Mouse (Mus musculus) MEL (cell line): Measurements from ENCODE around the gene Pknox2. TPM values are rescaled to one million over a fixed set of nuclear protein-coding genes. Genes with fewer than 3 reads are reported as not detected.

Source experiments
- DNase-seq: peaks from one replicate; pipeline ENCODE4 v3.0.0; 2011; ENCODE audit warnings: low read depth, low spot score
- H3K27ac ChIP-seq: 2 replicates; pipeline ENCODE4 v1.5.1; 2012; ENCODE audit warnings: low read depth, mild to moderate bottlenecking, control low read depth, low read length, moderate library complexity; ENCODE audit not compliant: control insufficient read depth
- H3K27me3 ChIP-seq, 2 experiments: fragments of 150-350 bp in 1 of 2; sonication (generic) in 1 of 2; 2 replicates each; pipeline ENCODE4 v1.6.1; 2012; ENCODE audit warnings: low read length in 2 of 2, mild to moderate bottlenecking in 2 of 2, improper control_type of control experiment in 1 of 2, moderate library complexity in 1 of 2; ENCODE audit not compliant: insufficient read depth in 2 of 2, control insufficient read depth in 1 of 2
- H3K36me3 ChIP-seq, 2 experiments: 2 replicates each; pipeline ENCODE4 v1.6.1; 2012 to 2014; ENCODE audit warnings: low read length in 2 of 2, improper control_type of control experiment in 1 of 2, inconsistent platforms in 1 of 2, mild to moderate bottlenecking in 1 of 2; ENCODE audit not compliant: insufficient read depth in 2 of 2, control insufficient read depth in 1 of 2
- H3K4me1 ChIP-seq, 2 experiments: fragments of 150-350 bp in 1 of 2; sonication (generic) in 1 of 2; 2 replicates each; pipeline ENCODE4 v1.6.1; 2012; ENCODE audit warnings: low read length in 2 of 2, improper control_type of control experiment in 1 of 2, mild to moderate bottlenecking in 1 of 2; ENCODE audit not compliant: insufficient read depth in 2 of 2, control insufficient read depth in 1 of 2
- H3K4me3 ChIP-seq, 2 experiments: fragments of 150-350 bp in 1 of 2; sonication (generic) in 1 of 2; 2 replicates each; pipeline ENCODE4 v1.5.1; 2012; ENCODE audit warnings: low read depth in 2 of 2, low read length in 2 of 2, mild to moderate bottlenecking in 2 of 2, moderate library complexity in 2 of 2, control low read depth in 1 of 2, improper control_type of control experiment in 1 of 2; ENCODE audit not compliant: control insufficient read depth in 1 of 2, insufficient read depth in 1 of 2
- H3K79me2 ChIP-seq: 2 replicates; pipeline ENCODE4 v1.6.1; 2012; ENCODE audit warnings: mild to moderate bottlenecking, low read length, moderate library complexity; ENCODE audit not compliant: control insufficient read depth, poor library complexity, insufficient read depth
- H3K9ac ChIP-seq: 2 replicates; pipeline ENCODE4 v1.6.1; 2012; ENCODE audit warnings: low read depth, mild to moderate bottlenecking, control low read depth, low read length, moderate library complexity; ENCODE audit not compliant: control insufficient read depth, poor library complexity, severe bottlenecking
- H3K9me3 ChIP-seq: fragments of 150-350 bp; sonication (generic); replicated peaks from 2 replicates; pipeline ENCODE4 v1.6.1; 2012; ENCODE audit warnings: mild to moderate bottlenecking, low read length, improper control_type of control experiment, moderate library complexity; ENCODE audit not compliant: insufficient read depth
- BHLHE40 ChIP-seq: IDR thresholded peaks from 2 replicates; pipeline ENCODE4 v1.6.1; 2012; ENCODE audit warnings: low read depth, mild to moderate bottlenecking, inconsistent platforms, low read length, improper control_type of control experiment, borderline replicate concordance
- CHD2 ChIP-seq: IDR thresholded peaks from 2 replicates; pipeline ENCODE4 v1.6.1; 2011; ENCODE audit warnings: low read length, improper control_type of control experiment
- EP300 ChIP-seq, 2 experiments: IDR thresholded peaks; 2 replicates each; pipeline ENCODE4 v1.6.1; 2011; ENCODE audit warnings: improper control_type of control experiment in 2 of 2, low read length in 2 of 2, low read depth in 1 of 2, mild to moderate bottlenecking in 1 of 2
- ETS1 ChIP-seq: IDR thresholded peaks from 2 replicates; pipeline ENCODE4 v1.6.1; 2012; ENCODE audit warnings: low read depth, mild to moderate bottlenecking, inconsistent platforms, low read length, improper control_type of control experiment, moderate library complexity
- GABPA ChIP-seq: IDR thresholded peaks from 2 replicates; pipeline ENCODE4 v1.6.1; 2012; ENCODE audit warnings: low read depth, mild to moderate bottlenecking, inconsistent platforms, low read length, improper control_type of control experiment, moderate library complexity
- GATA1 ChIP-seq: IDR thresholded peaks from 2 replicates; pipeline ENCODE4 v1.6.1; 2011; ENCODE audit warnings: low read depth, low read length, improper control_type of control experiment
- HCFC1 ChIP-seq: IDR thresholded peaks from 2 replicates; pipeline ENCODE4 v1.6.1; 2012; ENCODE audit warnings: low read depth, mild to moderate bottlenecking, inconsistent platforms, low read length, improper control_type of control experiment, moderate library complexity
- JUND ChIP-seq: IDR thresholded peaks from 2 replicates; pipeline ENCODE4 v1.6.1; 2011; ENCODE audit warnings: low read depth, mild to moderate bottlenecking, improper control_type of control experiment, low read length
- KAT2A ChIP-seq: conservative IDR thresholded peaks from 2 replicates; pipeline ENCODE4 v1.6.1; 2012; ENCODE audit warnings: low read depth, low read length, improper control_type of control experiment, inconsistent platforms
- MAX ChIP-seq: IDR thresholded peaks from 2 replicates; pipeline ENCODE4 v1.6.1; 2011; ENCODE audit warnings: low read length, improper control_type of control experiment
- MAZ ChIP-seq: IDR thresholded peaks from 2 replicates; pipeline ENCODE4 v1.6.1; 2012; ENCODE audit warnings: low read depth, mild to moderate bottlenecking, inconsistent platforms, low read length, improper control_type of control experiment
- MXI1 ChIP-seq: IDR thresholded peaks from 2 replicates; pipeline ENCODE4 v1.6.1; 2011; ENCODE audit warnings: mild to moderate bottlenecking, low read depth, low read length, improper control_type of control experiment
- MYB ChIP-seq: IDR thresholded peaks from 2 replicates; pipeline ENCODE4 v1.6.1; 2011; ENCODE audit warnings: mild to moderate bottlenecking, low read depth, low read length, improper control_type of control experiment
- NELFE ChIP-seq: IDR thresholded peaks from 2 replicates; pipeline ENCODE4 v1.6.1; 2011; ENCODE audit warnings: low read depth, low read length, improper control_type of control experiment
- POLR2AphosphoS2 ChIP-seq: IDR thresholded peaks from 2 replicates; pipeline ENCODE4 v1.6.1; 2011; ENCODE audit warnings: low read length, improper control_type of control experiment
- RAD21 ChIP-seq: IDR thresholded peaks from 2 replicates; pipeline ENCODE4 v1.6.1; 2011; ENCODE audit warnings: mild to moderate bottlenecking, low read depth, low read length, improper control_type of control experiment
- RCOR1 ChIP-seq: IDR thresholded peaks from 2 replicates; pipeline ENCODE4 v1.6.1; 2012; ENCODE audit warnings: low read depth, mild to moderate bottlenecking, inconsistent platforms, low read length, improper control_type of control experiment
- SIN3A ChIP-seq: IDR thresholded peaks from 2 replicates; pipeline ENCODE4 v1.6.1; 2012; ENCODE audit warnings: low read length, improper control_type of control experiment, inconsistent platforms
- SMC3 ChIP-seq: IDR thresholded peaks from 2 replicates; pipeline ENCODE4 v1.6.1; 2011; ENCODE audit warnings: low read depth, low read length, improper control_type of control experiment
- TAL1 ChIP-seq: IDR thresholded peaks from 2 replicates; pipeline ENCODE4 v1.6.1; 2012; ENCODE audit warnings: mild to moderate bottlenecking, inconsistent platforms, low read length, moderate library complexity, mixed read lengths
- TCF12 ChIP-seq: IDR thresholded peaks from 2 replicates; pipeline ENCODE4 v1.6.1; 2014; ENCODE audit warnings: low read depth, mild to moderate bottlenecking, inconsistent platforms, low read length, improper control_type of control experiment, moderate library complexity
- USF2 ChIP-seq, 2 experiments: IDR thresholded peaks; 2 replicates each; pipeline ENCODE4 v1.6.1; 2011 to 2012; ENCODE audit warnings: improper control_type of control experiment in 2 of 2, low read length in 2 of 2, borderline replicate concordance in 1 of 2, inconsistent platforms in 1 of 2, low read depth in 1 of 2, mild to moderate bottlenecking in 1 of 2; ENCODE audit not compliant: insufficient read depth in 1 of 2
- ZC3H11A ChIP-seq: IDR thresholded peaks from 2 replicates; pipeline ENCODE4 v1.6.1; 2012; ENCODE audit warnings: low read depth, mild to moderate bottlenecking, inconsistent platforms, low read length, improper control_type of control experiment
- ZMIZ1 ChIP-seq: IDR thresholded peaks from 2 replicates; pipeline ENCODE4 v1.6.1; 2012; ENCODE audit warnings: low read depth, mild to moderate bottlenecking, inconsistent platforms, low read length, improper control_type of control experiment, moderate library complexity
- ZNF384 ChIP-seq: IDR thresholded peaks from 2 replicates; pipeline ENCODE4 v1.6.1; 2012; ENCODE audit warnings: low read depth, mild to moderate bottlenecking, inconsistent platforms, low read length, improper control_type of control experiment
- polyA plus RNA-seq, 2 experiments: library from polyadenylated mRNA; stranded (reverse) in 1 of 2; unstranded in 1 of 2; fragments of >175 nt in 1 of 2; fragments of >200 nt in 1 of 2; gene quantifications; 2 replicates each; pipeline versions ENCODE4 v1.2.1 to v1.2.4; 2012; ENCODE audit warnings: low replicate concordance in 2 of 2, low read depth in 1 of 2; ENCODE audit not compliant: insufficient read length in 2 of 2, insufficient read depth in 1 of 2, missing spikeins in 1 of 2
- total RNA-seq: library from RNA; depleted of rRNA; stranded (reverse); fragments of 300-350 nt; gene quantifications from 2 replicates; pipeline ENCODE4 v1.2.3, GENCODE M21; 2012

Gene Pknox2
- total and polyA plus RNA-seq, 3 experiments, result not detected

- H3K4me3 ChIP-seq, result no peak overlapping the region
- H3K36me3 ChIP-seq, result no peaks in the 10 kb centered on the region
- no peak for DNase-seq
- no peaks in the 10 kb centered on the region for H3K79me2 ChIP-seq
- no peak overlapping the region for H3K27ac ChIP-seq
- no peak overlapping the region for H3K9ac ChIP-seq
- TF ChIP-seq HCFC1 (no peak), MAZ (no peak), ZC3H11A (no peak), CHD2 (no peak), ETS1 (no peak), NELFE (no peak), GATA1 (no peak), BHLHE40 (no peak), SIN3A (no peak), SMC3 (no peak), JUND (no peak), TAL1 (no peak), KAT2A (no peak), GABPA (no peak), RCOR1 (no peak)
- no peaks in the 10 kb centered on the region for H3K9me3 ChIP-seq
- H3K27me3 ChIP-seq, result no peaks in the 10 kb centered on the region
- no peaks in the 10 kb centered on the region for H3K4me1 ChIP-seq
Measured at GRCm38 (mm10) chr9:37035248-37035647, 112.0 kb downstream of the Pknox2 start.

- Histone ChIP-seq H3K4me1 (no peaks in the 10 kb centered on the region), H3K9ac (no peak overlapping the region)
- DNase-seq, result no peak
- TF ChIP-seq POLR2AphosphoS2 (no peak), MAX (no peak), JUND (no peak), SIN3A (no peak), GATA1 (no peak), TCF12 (no peak), ZMIZ1 (no peak), RAD21 (no peak), USF2 (IDR thresholded peaks at IDR 0.05; ENCODE audit: borderline replicate concordance in 1 of 2, insufficient read depth in 1 of 2, low read depth in 1 of 2, low read length in 2 of 2) (no peak), TAL1 (no peak), ZNF384 (no peak), MYB (no peak), EP300 (IDR thresholded peaks at IDR 0.05; ENCODE audit: low read depth in 1 of 2, low read length in 2 of 2) (no peak), MXI1 (no peak), GABPA (no peak)
- TF ChIP-seq, all 39 proteins: peak for 0
- Histone ChIP-seq H3K4me3 (no peak overlapping the region), H3K9me3 (no peaks in the 10 kb centered on the region), H3K27me3 (no peaks in the 10 kb centered on the region), H3K36me3 (no peaks in the 10 kb centered on the region), H3K79me2 (no peaks in the 10 kb centered on the region), H3K27ac (no peak overlapping the region)
Measured at GRCm38 (mm10) chr9:37034316-37034715, 112.9 kb downstream of the Pknox2 start.
